Mouse (Mus musculus) lung, adult 2 months (tissue): ENCODE data around the gene Cdh4.

Source experiments
- CTCF ChIP-seq: fragments of 200-500 bp; IDR thresholded peaks from 2 replicates; pipeline ENCODE4 v1.5.1; 2011; ENCODE audit warnings: mild to moderate bottlenecking, low read length, control low read depth; ENCODE audit not compliant: insufficient read depth
- POLR2A ChIP-seq: fragments of 200-500 bp; IDR thresholded peaks from 2 replicates; pipeline ENCODE4 v1.6.1; 2011; ENCODE audit warnings: low read depth, mild to moderate bottlenecking, control low read depth, low read length, borderline replicate concordance; ENCODE audit errors: extremely low read depth

DNA sequence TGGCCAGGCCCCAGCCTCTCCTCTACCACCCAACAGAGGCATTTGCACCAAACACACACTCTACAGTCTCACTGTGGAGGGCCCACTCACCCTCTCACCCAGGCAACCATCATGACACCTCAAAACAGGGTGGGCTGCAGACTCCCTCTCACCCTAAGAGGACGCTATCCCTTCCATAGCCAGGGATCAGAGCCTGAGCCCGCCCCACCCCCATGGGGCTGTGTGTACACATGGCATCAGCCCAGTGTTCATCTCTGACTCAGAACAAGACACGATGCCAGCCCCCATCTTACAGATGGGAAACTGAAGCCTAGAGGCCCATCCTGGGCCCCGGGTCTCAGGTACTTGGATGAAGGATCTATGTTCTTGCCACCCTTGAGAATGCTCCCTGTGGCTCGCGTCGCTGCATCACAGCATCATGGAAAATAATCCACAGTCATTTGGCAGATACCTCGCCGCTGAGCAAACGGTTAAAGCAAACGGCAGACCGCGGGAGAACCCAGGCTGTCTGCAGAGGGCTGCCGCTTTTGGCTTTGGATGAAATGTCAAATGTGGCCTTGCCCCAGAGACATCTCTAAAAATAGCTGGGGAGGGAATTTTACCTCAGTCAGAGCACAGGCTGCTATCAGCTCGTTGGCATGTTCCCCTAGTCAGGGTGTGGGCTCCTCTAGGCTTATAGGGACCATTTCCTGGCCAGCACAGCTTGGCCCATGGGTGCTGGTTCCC lies 198.5 kb downstream of the Cdh4 start:
- TF ChIP-seq POLR2A (no peak), CTCF (no peak)
